Mouse (Mus musculus): Measurements from ENCODE around the gene Zfp335.

DNA sequence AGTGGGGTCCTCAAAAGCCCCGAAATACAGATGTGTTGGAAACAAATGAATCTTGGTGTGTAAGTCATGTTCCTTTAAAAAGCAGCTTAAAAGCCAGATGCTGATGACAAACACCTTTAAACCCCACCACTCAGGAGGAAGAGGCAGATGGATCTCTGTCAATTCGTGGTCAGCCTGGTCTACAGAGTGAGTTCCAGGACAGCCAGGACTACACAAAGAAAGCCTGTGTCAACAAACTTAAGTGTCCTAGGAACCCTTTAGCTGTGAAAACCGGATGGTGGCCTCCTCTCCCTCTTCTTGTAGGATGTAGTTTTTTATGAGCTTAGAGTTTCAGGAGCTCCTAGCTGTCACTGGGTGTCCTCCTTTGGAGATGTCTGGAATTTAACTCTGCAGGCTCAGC, 37.9 kb downstream of the Zfp335 start:
- no peak for TF ChIP-seq EP300 (IDR thresholded peaks at IDR 0.05; ENCODE audit: low read depth)
- TF ChIP-seq CTCF (IDR thresholded peaks at IDR 0.05; ENCODE audit: low read depth): no peak

Data from heart, postnatal 0 days (tissue).